Mouse (Mus musculus) stomach, postnatal 0 days (tissue): ENCODE measurements around the gene 1700001C02Rik.

Experiments
- CTCF ChIP-seq: IDR thresholded peaks from 2 replicates; pipeline ENCODE4 v1.5.1; 2016; ENCODE audit warnings: antibody characterized with exemption, low read depth, mild to moderate bottlenecking, moderate library complexity
- EP300 ChIP-seq: optimal IDR thresholded peaks from 2 replicates; pipeline ENCODE3; 2016; ENCODE audit warnings: antibody characterized with exemption

GRCm38 (mm10) chr5:30470454-30470853, 4.6 kb downstream of the 1700001C02Rik start:
- no peak for TF ChIP-seq CTCF
- no peak for TF ChIP-seq EP300
